Mouse (Mus musculus) MEL (cell line): ENCODE measurements at regions not wholly inside any gene's neighbourhood (a gene's known extent, or its start where the extent isn't known, plus 50 kb on each side); places are given as distances from the start of the nearest gene placed in this dataset.

ENCODE experiments used
- CTCF ChIP-seq, 3 experiments: IDR thresholded peaks in 2 of 3; conservative IDR thresholded peaks in 1 of 3; 2 replicates each; pipeline ENCODE4 v1.5.1; 2011 to 2012; ENCODE audit warnings: low read length in 3 of 3, low read depth in 2 of 3, mild to moderate bottlenecking in 2 of 3, improper control_type of control experiment in 1 of 3, inconsistent platforms in 1 of 3, mixed read lengths in 1 of 3, moderate library complexity in 1 of 3; ENCODE audit not compliant: control insufficient read depth in 1 of 3, insufficient read depth in 1 of 3, poor library complexity in 1 of 3, severe bottlenecking in 1 of 3
- NELFE ChIP-seq: IDR thresholded peaks from 2 replicates; pipeline ENCODE4 v1.6.1; 2011; ENCODE audit warnings: low read depth, low read length, improper control_type of control experiment
- USF2 ChIP-seq, 2 experiments: IDR thresholded peaks; 2 replicates each; pipeline ENCODE4 v1.6.1; 2011 to 2012; ENCODE audit warnings: improper control_type of control experiment in 2 of 2, low read length in 2 of 2, borderline replicate concordance in 1 of 2, inconsistent platforms in 1 of 2, low read depth in 1 of 2, mild to moderate bottlenecking in 1 of 2; ENCODE audit not compliant: insufficient read depth in 1 of 2

DNA sequence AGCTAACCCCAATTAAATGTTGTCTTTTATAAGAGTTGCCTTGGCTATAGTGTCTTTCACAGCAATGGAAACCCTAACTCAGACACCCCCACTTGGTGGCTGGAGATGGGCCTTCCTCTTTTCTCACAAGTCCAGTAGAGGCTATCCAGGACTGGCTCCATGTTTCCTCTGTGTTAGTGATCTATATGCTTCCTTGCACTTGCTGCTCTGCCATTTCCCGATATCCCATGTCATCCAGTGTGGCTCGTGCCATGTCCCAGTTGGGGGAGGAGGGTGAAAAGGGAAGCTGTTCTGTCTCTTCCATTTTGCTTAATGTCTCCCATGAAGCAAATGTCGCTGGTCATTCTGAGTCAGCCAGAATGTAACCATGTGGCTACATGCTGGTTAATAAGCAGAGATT is 194.2 kb upstream of the Peli2 start:
- no peak for TF ChIP-seq NELFE
- no peak for TF ChIP-seq CTCF (IDR thresholded peaks at IDR 0.05 in 2 of 3, conservative IDR thresholded peaks at IDR 0.05 in 1 of 3; ENCODE audit: control insufficient read depth in 1 of 3, insufficient read depth in 1 of 3, low read depth in 2 of 3, low read length in 3 of 3, poor library complexity in 1 of 3, severe bottlenecking in 1 of 3)
- no peak for TF ChIP-seq USF2 (IDR thresholded peaks at IDR 0.05; ENCODE audit: borderline replicate concordance in 1 of 2, insufficient read depth in 1 of 2, low read depth in 1 of 2, low read length in 2 of 2)
